In the genomic region with DNA sequence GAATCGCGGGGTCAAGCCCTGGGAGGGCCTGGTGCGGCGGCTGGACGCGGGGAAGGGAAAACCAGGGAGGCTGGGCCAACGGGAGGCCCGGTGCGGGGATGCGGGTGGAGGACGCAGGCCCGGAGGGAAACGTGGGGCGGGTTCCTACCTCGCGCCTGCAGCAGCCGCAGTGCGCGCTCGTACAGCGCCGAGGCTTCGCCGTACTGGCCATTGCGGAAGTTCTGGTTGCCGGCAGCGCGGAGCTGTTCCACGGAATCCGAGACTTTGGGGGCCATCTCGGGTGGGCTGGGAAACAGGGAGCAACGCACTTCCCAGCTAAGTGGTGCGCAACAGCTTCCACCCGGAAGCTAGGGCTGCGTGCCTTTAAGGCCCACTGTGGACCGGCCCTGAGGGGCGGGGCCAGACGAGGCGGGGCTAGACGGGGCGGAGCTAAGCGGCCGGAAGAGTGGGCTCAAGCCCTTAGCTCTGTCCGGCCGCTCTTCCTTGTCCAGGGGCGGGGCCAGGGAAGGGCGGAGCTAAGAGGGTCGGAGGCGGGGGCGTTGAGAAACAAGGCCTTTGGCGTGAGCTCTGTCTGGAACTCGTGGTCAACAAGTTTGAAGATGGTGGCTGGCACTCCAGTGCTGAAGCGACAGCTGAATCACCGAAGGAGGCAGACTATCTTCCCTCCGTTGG, we compare ENCODE assay signal across 8 mouse cellular contexts. TPM values are rescaled to one million over a fixed set of nuclear protein-coding genes. Genes with fewer than 3 reads are reported as not detected.
DNase-seq lines count a peak whose midpoint lies in the region; ATAC-seq and TF ChIP-seq lines count a peak whose summit lies in the region.

A gene (minus strand): TSS at position 405 of the 672 bp plus-strand sequence.

- H3K27me3 ChIP-seq in embryonic facial prominence, embryonic 14.5 days (replicated peaks; ENCODE audit: control insufficient read depth, insufficient read depth, low read length) = no peaks in the 10 kb centered on the region
- no peaks in the 10 kb centered on the region for H3K27me3 ChIP-seq in limb, embryonic 14.5 days (ENCODE audit: control insufficient read depth, insufficient read depth, low read length)
- no peaks in the 10 kb centered on the region for H3K27me3 ChIP-seq in midbrain, postnatal 0 days (ENCODE audit: insufficient read depth, low read length)

- TF ChIP-seq POLR2A in limb, embryonic 14.5 days (IDR thresholded peaks at IDR 0.05; ENCODE audit: borderline replicate concordance, extremely low read depth, insufficient read depth, insufficient read length) = peak; percentile 59; the same call in 1 of the 2 replicates

- TF ChIP-seq CTCF in midbrain, postnatal 0 days (IDR thresholded peaks at IDR 0.05) = 0 out of 2 replicates have a peak, but pooled peaks have one; percentile 4

- H3K27ac ChIP-seq in embryonic facial prominence, embryonic 14.5 days (replicated peaks; ENCODE audit: low read depth, low read length) = peak within 1 kb of the TSS; percentile 91
- peak within 1 kb of the TSS; percentile 84 for H3K27ac ChIP-seq in limb, embryonic 14.5 days (replicated peaks; ENCODE audit: low read depth, low read length)
- H3K27ac ChIP-seq in midbrain, postnatal 0 days (ENCODE audit: low read depth, low read length) = peak within 1 kb of the TSS; percentile 83

- DNase-seq in 3T3-L1 (ENCODE audit: low read depth, low spot score) = peak; percentile 96
- peak; percentile 86 to 92 for DNase-seq in adrenal gland, postnatal 4 days (ENCODE audit: low spot score in 2 of 2)
- peak; percentile 96 for DNase-seq in embryonic facial prominence, embryonic 14.5 days (ENCODE audit: low spot score)
- peak; percentile 93 for DNase-seq in heart, adult 8-10 months (ENCODE audit: low spot score)
- peak; percentile 97 for DNase-seq in kidney, adult 9 months
- peak; percentile 93 for DNase-seq in limb, embryonic 14.5 days (ENCODE audit: low spot score)
- DNase-seq in midbrain, postnatal 0 days (ENCODE audit: low spot score) = peak; percentile 95
- peak; percentile 91 to 92 for DNase-seq in spleen, postnatal 14 days (ENCODE audit: low spot score in 2 of 2)

- H3K9me3 ChIP-seq in embryonic facial prominence, embryonic 14.5 days (ENCODE audit: control insufficient read depth, low read length) = no peaks in the 10 kb centered on the region
- H3K9me3 ChIP-seq in limb, embryonic 14.5 days (ENCODE audit: control insufficient read depth, low read length) = no peaks in the 10 kb centered on the region
- H3K9me3 ChIP-seq in midbrain, postnatal 0 days (ENCODE audit: low read length) = no peaks in the 10 kb centered on the region

- ATAC-seq in embryonic facial prominence, embryonic 14.5 days (ENCODE audit: low read depth) = peak; percentile 96
- peak; percentile 94 for ATAC-seq in limb, embryonic 14.5 days (ENCODE audit: low FRiP score, low read depth)
- ATAC-seq in midbrain, postnatal 0 days (ENCODE audit: low FRiP score) = peak; percentile 94

- peaks cover 22% of the 10 kb centered on the region for H3K4me1 ChIP-seq in embryonic facial prominence, embryonic 14.5 days (ENCODE audit: control insufficient read depth, insufficient read depth, low read length)
- peaks cover 21% of the 10 kb centered on the region for H3K4me1 ChIP-seq in limb, embryonic 14.5 days (ENCODE audit: control insufficient read depth, insufficient read depth, low read length)
- H3K4me1 ChIP-seq in midbrain, postnatal 0 days (ENCODE audit: insufficient read depth, low read length) = no peaks in the 10 kb centered on the region; the same call in 1 of the 2 replicates

- WGBS in embryonic facial prominence, embryonic 14.5 days = 1% methylated on average over 45 of the region's 55 CpGs
- under 1% methylated on average over 42 of the region's 55 CpGs for WGBS in limb, embryonic 14.5 days
- WGBS in midbrain, postnatal 0 days = under 1% methylated on average over 54 of the region's 55 CpGs

- H3K9ac ChIP-seq in embryonic facial prominence, embryonic 14.5 days (ENCODE audit: low read depth, low read length) = peak within 1 kb of the TSS; percentile 90
- peak within 1 kb of the TSS; percentile 78 for H3K9ac ChIP-seq in limb, embryonic 14.5 days (ENCODE audit: low read depth, low read length, severe bottlenecking)
- peak within 1 kb of the TSS; percentile 94 for H3K9ac ChIP-seq in midbrain, postnatal 0 days (replicated peaks; ENCODE audit: low read length, poor library complexity, severe bottlenecking)

- peak within 1 kb of the TSS; percentile 92 for H3K4me2 ChIP-seq in embryonic facial prominence, embryonic 14.5 days (ENCODE audit: low read depth, low read length)
- H3K4me2 ChIP-seq in limb, embryonic 14.5 days (replicated peaks; ENCODE audit: low read depth, low read length, severe bottlenecking) = peak within 1 kb of the TSS; percentile 72
- H3K4me2 ChIP-seq in midbrain, postnatal 0 days (ENCODE audit: low read depth, low read length, poor library complexity, severe bottlenecking) = peak within 1 kb of the TSS; percentile 93

- peak within 1 kb of the TSS; percentile 98 for H3K4me3 ChIP-seq in embryonic facial prominence, embryonic 14.5 days (ENCODE audit: low read depth, low read length)
- H3K4me3 ChIP-seq in limb, embryonic 14.5 days (replicated peaks; ENCODE audit: low read length) = peak within 1 kb of the TSS; percentile 90
- peak within 1 kb of the TSS; percentile 95 for H3K4me3 ChIP-seq in midbrain, postnatal 0 days (ENCODE audit: low read depth, low read length)

- H3K36me3 ChIP-seq in embryonic facial prominence, embryonic 14.5 days (ENCODE audit: control insufficient read depth, insufficient read depth, low read length) = peaks cover 17% of the 10 kb centered on the region
- peaks cover 13% of the 10 kb centered on the region for H3K36me3 ChIP-seq in limb, embryonic 14.5 days (ENCODE audit: control insufficient read depth, insufficient read depth, low read length)
- H3K36me3 ChIP-seq in midbrain, postnatal 0 days (ENCODE audit: insufficient read depth, low read length) = peaks cover 3% of the 10 kb centered on the region; the same call in 1 of the 2 replicates

RNA-seq across cellular contexts. Expression of the gene that starts here (rescaled TPM):
- total RNA-seq in adrenal gland, postnatal 4 days (2021) = 10 to 100 TPM; 42.5 to 55.2 TPM
- 53.4 and 55.8 TPM in 2 replicates for polyA plus RNA-seq in embryonic facial prominence, embryonic 14.5 days (2014; fragmentation: Nextera tagmentation; extraction: Ambion mirVana)
- total RNA-seq in heart, adult 8-10 months (2022) = 10 to 100 TPM; 18.3 to 24.4 (median 20.0) TPM
- polyA plus RNA-seq in limb, embryonic 14.5 days (2012; rRNA removed) = 39.1 and 42.9 TPM in 2 replicates
- 50.1 and 53.5 TPM in 2 replicates for polyA plus RNA-seq in limb, embryonic 14.5 days (2014; fragmentation: Nextera tagmentation; extraction: Ambion mirVana)
- total RNA-seq in midbrain, postnatal 0 days (2014; rRNA removed) = 32.4 and 34.7 TPM in 2 replicates
- polyA plus RNA-seq in midbrain, postnatal 0 days (2015; fragmentation: Nextera tagmentation; extraction: Ambion mirVana) = 45.3 and 46.7 TPM in 2 replicates

Comparison
In these comparisons a context has a peak if more than half of its experiments do, and no peak if none do; other contexts are left out.
1. Peak in every context shown above with its lines: DNase-seq, ATAC-seq, H3K4me3 ChIP-seq and H3K27ac ChIP-seq.